Mouse (Mus musculus) spleen, adult 2 months (tissue): ENCODE measurements around the gene Ahctf1.

Experiments
- CTCF ChIP-seq: fragments of 200-500 bp; IDR thresholded peaks from 2 replicates; pipeline ENCODE4 v1.5.1; 2011; ENCODE audit warnings: mild to moderate bottlenecking, inconsistent platforms; ENCODE audit not compliant: insufficient read depth, insufficient read length, insufficient replicate concordance; ENCODE audit errors: extremely low read depth
- POLR2A ChIP-seq: fragments of 200-500 bp; IDR thresholded peaks from 2 replicates; pipeline ENCODE4 v1.6.1; 2011; ENCODE audit warnings: low read depth, low read length, inconsistent platforms

GRCm38 (mm10) chr1:179814616-179815015, 11.1 kb upstream of the Ahctf1 start:
- TF ChIP-seq CTCF (no peak), POLR2A (no peak)
